Mouse (Mus musculus) adrenal gland (tissue): Measurements from ENCODE around the gene Scube1.

ENCODE experiments used
- intact Hi-C: fragments of 180-260 bp; cut with DNase I; formaldehyde crosslinking; loops from one replicate; pipeline ENCODE4 v1.15.1; 2025

Gene Scube1

GRCm38 (mm10) chr15:83667501-83667900 is 57.3 kb downstream of the Scube1 start:
- intact Hi-C loops = no loop called here

- intact Hi-C loops = no loop called here
Observed at GRCm38 (mm10) chr15:83666418-83666817, 58.4 kb downstream of the Scube1 start.

- intact Hi-C loops = loop anchor here (2.0 kb wide), 1 partner anchor 91 kb away; no protein-coding TSS in a partner anchor
Observed at GRCm38 (mm10) chr15:83665993-83666392, 58.8 kb downstream of the Scube1 start.

GRCm38 (mm10) chr15:83664722-83665121 is 60.1 kb downstream of the Scube1 start:
- intact Hi-C loops = loop anchor here (1.0 to 2.0 kb wide), 2 partner anchors 63 to 92 kb away; no protein-coding TSS in a partner anchor

- intact Hi-C loops = no loop called here
Observed at GRCm38 (mm10) chr15:83663066-83663465, 61.8 kb downstream of the Scube1 start.

- intact Hi-C loops = no loop called here
Observed at GRCm38 (mm10) chr15:83662106-83662505, 62.7 kb downstream of the Scube1 start.

- intact Hi-C loops = no loop called here
Observed at GRCm38 (mm10) chr15:83642518-83642917, 82.3 kb downstream of the Scube1 start.

GRCm38 (mm10) chr15:83640208-83640607 is 84.6 kb downstream of the Scube1 start:
- intact Hi-C loops = no loop called here

- intact Hi-C loops = no loop called here
Observed at GRCm38 (mm10) chr15:83639160-83639559, 85.7 kb downstream of the Scube1 start.

GRCm38 (mm10) chr15:83638196-83638899 is 86.5 kb downstream of the Scube1 start:
- intact Hi-C loops = no loop called here

- intact Hi-C loops = no loop called here
Observed at GRCm38 (mm10) chr15:83636759-83637158, 88.1 kb downstream of the Scube1 start.

- intact Hi-C loops = loop anchor here (2.0 kb wide), 1 partner anchor 124 kb away; no protein-coding TSS in a partner anchor
Observed at GRCm38 (mm10) chr15:83635251-83635650, 89.6 kb downstream of the Scube1 start.

- intact Hi-C loops = loop anchor here (2.0 kb wide), 1 partner anchor 125 kb away; no protein-coding TSS in a partner anchor
Observed at GRCm38 (mm10) chr15:83634076-83634475, 90.7 kb downstream of the Scube1 start.

- intact Hi-C loops = no loop called here
Observed at GRCm38 (mm10) chr15:83631071-83631470, 93.8 kb downstream of the Scube1 start.

- intact Hi-C loops = no loop called here
Observed at GRCm38 (mm10) chr15:83629716-83630115, 95.1 kb downstream of the Scube1 start.

- intact Hi-C loops = no loop called here
Observed at GRCm38 (mm10) chr15:83626142-83626645, 98.6 kb downstream of the Scube1 start.

- intact Hi-C loops = no loop called here
Observed at GRCm38 (mm10) chr15:83615245-83615644, 109.6 kb downstream of the Scube1 start.

- intact Hi-C loops = no loop called here
Observed at GRCm38 (mm10) chr15:83607115-83607802, 117.6 kb downstream of the Scube1 start.

- intact Hi-C loops = no loop called here
Observed at GRCm38 (mm10) chr15:83606700-83607099, 118.1 kb downstream of the Scube1 start.

- intact Hi-C loops = no loop called here
Observed at GRCm38 (mm10) chr15:83606216-83606615, 118.6 kb downstream of the Scube1 start.

- intact Hi-C loops = no loop called here
Observed at GRCm38 (mm10) chr15:83603426-83603825, 121.4 kb downstream of the Scube1 start.

- intact Hi-C loops = no loop called here
Observed at GRCm38 (mm10) chr15:83603046-83603396, 121.8 kb downstream of the Scube1 start.
